Mouse (Mus musculus) kidney, adult 8-10 months (tissue): Measurements from ENCODE around the gene Dnase2a.
A peak's percentile ranks its signal among the peaks of the same experiment; 100 is the strongest.
"Not testable (repeated sequence)": the region's sequence is repeated elsewhere in the genome, so short reads cannot be mapped to it uniquely, and the experiment has no call there.

Experiments used
- DNase-seq, 2 experiments: peaks; one replicate each; pipeline ENCODE4 v3.0.0; 2022

Dnase2a gene

DNA sequence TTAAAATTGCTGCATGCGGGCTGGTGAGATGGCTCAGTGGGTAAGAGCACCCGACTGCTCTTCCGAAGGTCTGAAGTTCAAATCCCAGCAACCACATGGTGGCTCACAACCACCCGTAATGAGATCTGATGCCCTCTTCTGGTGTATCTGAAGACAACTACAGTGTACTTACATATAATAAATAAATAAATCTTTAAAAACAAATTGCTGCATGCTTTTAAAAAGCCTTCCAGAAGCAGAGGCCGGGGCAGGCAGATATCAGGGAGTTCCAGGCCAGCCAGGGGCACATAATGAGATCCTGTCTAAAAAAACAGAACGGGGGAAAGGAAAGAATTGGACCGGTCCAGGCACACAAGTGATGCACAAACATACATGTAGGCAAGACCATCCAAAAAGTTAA lies 381 bp upstream of the Dnase2a start:
- not testable (repeated sequence) for DNase-seq

GRCm38 (mm10) chr8:84909162-84909767 lies 905 bp downstream of the Dnase2a start:
- no peak for DNase-seq

DNA sequence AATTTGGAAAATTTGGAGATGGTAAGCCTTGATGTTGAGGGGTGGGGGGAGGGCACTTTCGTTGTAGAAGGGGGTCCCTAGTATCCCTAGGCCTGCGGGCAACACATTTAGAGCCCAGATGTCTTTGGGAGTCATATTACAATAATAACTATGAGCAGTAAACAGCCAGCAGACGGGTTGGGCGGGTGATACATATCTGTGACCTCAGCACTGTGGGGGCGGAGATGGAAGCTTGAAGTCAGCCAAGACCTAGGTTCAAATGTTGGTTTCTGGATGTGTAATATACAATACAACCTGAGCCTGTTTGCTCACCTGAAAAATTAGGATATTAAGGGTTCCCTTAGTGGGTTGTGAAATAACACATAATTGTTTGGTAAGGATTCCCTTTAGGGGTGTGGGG lies 1.6 kb downstream of the Dnase2a start:
- DNase-seq = no peak

- DNase-seq = no peak
Observed at GRCm38 (mm10) chr8:84910551-84910950, 2.2 kb downstream of the Dnase2a start.

DNA sequence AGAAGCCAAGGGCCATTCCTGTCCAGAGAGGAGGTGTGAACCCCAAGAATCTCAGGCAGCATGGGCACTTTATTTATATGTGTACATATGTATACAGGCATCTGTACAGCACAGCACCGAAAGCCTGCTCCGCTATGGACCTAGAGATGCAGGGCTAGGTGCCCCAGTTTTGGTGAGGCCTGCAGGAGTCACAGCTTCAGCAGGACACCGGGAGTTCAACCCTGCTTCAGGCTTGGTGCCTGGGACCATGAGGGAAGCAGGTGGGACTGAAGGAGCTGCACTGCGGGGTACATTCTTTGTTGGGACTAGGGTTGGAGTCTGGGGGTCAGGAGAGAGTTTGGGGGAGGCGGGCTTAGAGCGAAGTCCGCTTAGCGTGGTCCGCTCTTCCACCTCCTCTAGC lies 3.5 kb downstream of the Dnase2a start:
- no peak for DNase-seq

DNA sequence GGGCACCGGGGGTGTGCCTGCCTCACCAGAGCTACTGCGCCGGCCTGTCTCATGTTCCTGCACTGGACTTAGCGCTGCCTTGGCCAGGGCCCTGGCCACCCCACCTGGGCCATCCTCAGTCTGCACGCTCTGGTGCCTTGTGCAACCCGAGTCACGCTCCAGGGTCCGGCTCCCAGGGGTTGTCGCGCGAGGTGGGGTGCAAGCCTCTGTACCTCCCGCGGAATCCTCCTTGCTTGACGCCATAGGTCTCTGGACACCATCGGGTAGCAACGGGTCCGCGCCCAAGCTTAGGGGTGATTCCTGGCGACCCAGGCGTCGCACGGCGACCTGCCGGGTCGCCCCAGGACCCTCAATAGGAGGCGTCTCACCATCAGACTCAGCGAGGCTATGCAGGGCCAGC lies 4.0 kb downstream of the Dnase2a start:
- no peak for DNase-seq

DNA sequence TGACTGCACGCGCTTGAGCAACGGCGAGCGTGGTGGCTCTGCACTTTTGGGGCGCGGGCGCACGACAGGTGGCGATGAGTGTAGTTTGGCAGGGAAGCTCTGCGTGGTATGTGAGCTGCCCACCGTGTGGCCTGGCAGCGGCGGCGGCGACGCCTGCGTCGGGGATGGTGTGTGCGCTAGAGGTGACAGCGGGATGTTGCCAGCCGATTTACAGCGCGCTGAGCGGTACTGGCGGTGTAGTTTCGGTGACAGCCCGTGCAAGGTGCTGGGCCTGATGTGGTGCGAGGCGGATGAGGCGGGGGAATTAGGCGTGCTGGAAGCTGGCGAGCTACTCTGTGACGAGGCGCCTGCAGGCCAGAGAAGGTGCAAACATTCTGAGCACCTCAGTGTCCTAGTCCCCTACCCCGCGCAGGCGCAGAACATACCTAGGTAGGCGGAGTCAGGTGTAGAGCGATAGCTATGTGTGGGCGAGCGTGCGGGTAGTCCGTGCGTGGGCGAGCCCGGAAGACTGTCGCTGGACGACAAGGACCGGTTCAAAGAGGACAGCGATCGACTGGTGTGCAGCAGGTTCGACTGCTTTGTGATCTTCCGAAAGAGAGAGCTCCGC lies 4.6 kb downstream of the Dnase2a start:
- peak; percentile 78 to 79 for DNase-seq

GRCm38 (mm10) chr8:84913502-84913900 lies 5.1 kb downstream of the Dnase2a start:
- DNase-seq = no peak

GRCm38 (mm10) chr8:84913960-84914359 lies 5.6 kb downstream of the Dnase2a start:
- peak in 1 of 2 experiments; percentile 47 for DNase-seq

DNA sequence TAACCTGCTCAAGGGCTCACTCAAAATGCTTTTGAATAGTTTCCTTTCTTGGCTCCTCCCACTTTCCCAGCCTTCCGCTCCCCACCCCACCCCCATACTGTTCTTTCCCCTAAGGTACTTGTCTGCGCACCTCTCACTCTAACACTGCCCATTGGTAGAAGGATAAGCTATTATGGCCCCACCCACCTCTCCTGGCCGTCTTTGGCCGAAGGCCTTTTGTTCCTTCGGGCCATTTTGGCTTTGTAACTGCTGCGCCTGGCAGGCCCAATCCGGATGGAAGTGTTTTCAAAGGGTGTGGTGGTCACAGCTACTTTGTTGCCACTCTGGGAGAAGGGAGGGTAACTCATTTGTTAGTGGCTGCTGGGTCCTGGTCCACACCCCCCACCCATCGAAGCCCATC lies 6.9 kb downstream of the Dnase2a start:
- no peak for DNase-seq

- DNase-seq = no peak
Observed at GRCm38 (mm10) chr8:84917781-84918180, 9.4 kb downstream of the Dnase2a start.

- DNase-seq = no peak
Observed at GRCm38 (mm10) chr8:84918646-84919045, 10.3 kb downstream of the Dnase2a start.

DNA sequence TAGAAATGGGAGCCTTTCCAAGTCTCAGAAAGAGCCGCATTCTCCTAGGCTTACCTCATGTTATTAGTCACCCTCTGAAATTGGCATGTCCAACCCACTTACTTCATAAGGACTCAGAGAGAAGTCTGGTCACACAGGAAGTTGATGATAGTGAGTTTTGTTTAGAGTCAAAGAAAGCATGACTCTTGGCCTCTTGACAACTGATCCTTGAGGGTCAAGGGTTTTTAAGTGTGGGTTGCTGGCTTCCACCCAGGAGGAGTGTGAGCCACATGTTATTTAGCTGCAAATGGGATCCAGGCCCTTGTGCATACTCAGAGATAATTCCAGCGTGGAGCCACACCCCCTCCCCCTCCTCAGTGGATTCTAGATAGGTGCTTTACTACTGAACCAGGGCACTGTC lies 13.2 kb downstream of the Dnase2a start:
- DNase-seq = no peak

- no peak for DNase-seq
Observed at GRCm38 (mm10) chr8:84925557-84925956, 17.2 kb downstream of the Dnase2a start.

GRCm38 (mm10) chr8:84927513-84927912 lies 19.2 kb downstream of the Dnase2a start:
- DNase-seq = no peak

DNA sequence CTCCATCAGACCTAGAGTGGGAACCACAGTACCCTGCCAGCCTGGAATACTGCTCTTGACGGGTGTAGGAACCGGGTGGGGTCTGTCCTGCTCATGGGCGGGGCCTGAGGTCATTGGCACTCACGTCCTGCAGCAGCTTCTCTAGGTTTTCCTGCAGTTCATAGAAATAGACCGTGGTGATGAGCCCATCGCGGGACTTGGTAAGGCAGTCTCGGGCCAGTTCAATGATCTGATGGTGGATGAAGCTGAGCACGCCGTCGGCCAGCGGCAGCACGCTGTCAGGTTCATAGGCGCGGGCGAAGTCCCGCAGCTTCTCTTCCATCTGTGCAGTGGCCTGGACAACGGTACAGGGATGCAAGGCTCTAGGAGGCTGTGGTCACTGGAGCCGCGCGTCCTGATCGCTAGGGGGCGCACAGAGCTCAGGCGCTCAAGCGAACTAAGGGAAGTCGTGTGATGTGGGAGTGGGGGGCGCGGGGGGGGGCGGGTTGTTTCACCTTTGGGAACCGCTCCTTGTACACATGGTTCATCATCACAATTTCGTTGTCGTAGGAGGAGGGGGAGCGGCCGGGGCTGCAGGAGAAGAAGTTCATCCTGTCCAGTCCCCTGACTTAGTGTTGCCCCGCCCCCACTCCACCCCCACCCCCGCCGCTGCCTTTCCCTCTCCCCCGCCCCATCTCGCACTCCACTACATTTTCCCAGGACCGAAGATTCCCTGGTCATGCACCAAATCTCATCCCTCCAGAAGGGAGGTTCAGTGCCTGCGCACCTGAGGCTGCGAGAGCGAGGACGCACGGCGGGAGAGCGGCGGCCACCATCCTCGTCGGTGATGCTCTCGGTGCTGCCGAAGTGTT lies 20.3 kb downstream of the Dnase2a start:
- DNase-seq = peak in 1 of 2 experiments; percentile 66

DNA sequence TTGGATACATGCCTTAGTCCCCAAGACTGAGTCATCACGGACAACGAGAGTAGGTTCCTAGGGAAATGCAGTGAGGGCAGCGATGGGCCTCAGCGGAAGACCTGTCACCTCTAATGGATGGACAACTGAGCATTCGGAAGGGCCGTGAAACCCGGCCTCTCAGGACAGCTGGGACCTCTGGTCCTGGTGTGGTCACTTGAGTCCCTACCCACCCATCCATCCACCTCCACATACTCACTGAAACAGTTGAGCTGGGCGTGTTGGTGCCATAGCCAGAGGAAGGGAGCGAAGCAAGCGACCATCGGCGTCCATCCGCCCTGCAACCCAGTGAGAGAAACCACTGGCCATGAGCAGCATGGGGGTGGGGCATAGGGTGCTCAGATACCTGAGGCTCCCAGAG lies 22.2 kb downstream of the Dnase2a start:
- DNase-seq = no peak

DNA sequence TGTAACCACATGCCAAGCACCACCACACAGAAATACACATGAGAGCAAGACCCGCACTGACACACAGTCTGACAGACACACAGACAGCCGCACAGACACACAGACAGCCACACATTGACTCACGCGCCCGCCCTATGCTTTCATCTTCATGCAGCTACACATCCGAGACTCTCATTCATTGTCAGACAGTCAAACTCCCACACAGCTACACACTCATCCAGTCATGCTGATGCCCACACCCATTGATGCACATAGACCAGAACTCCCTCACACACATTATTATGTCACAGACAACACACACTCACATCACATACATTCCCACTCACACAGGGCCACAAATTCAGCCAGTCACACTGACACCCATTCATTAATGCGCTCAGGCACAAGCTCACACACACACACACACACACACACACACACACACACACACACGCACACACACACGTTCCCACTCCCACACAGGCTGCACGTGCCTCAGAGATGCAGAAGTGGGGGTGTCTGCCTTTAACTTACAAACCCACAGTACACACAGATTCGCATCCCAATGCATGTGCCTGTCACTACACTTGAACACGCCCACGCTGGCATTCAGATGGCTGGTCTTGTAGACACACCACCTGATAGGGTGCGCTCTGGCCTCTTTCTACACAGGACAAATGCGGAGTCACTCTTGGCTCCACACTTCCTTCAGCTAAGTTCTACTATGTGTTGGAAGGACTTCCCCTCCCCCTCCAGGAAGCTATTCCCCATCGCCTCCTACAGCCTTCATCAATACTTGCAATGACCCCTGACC lies 25.6 kb downstream of the Dnase2a start:
- DNase-seq = no peak

DNA sequence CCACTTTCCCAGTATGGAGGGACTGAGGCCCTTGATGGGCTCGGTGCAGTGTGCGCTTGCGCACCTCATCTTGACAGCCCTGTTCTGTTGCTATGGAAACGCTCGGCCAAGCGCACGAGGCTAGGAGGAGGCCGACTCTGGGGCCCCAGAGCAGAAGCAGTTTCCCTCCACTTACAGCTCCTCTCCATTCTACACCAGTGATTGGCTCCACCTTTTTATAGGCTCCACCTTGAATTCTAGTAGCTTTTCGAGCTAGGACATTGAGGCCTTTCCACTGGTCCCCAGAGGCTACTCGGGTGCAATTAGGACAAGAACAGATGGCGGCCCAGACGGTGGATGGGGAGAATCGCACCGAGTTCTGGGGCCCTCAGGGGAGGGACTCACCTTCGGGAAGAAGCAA lies 26.5 kb downstream of the Dnase2a start:
- DNase-seq = no peak

DNA sequence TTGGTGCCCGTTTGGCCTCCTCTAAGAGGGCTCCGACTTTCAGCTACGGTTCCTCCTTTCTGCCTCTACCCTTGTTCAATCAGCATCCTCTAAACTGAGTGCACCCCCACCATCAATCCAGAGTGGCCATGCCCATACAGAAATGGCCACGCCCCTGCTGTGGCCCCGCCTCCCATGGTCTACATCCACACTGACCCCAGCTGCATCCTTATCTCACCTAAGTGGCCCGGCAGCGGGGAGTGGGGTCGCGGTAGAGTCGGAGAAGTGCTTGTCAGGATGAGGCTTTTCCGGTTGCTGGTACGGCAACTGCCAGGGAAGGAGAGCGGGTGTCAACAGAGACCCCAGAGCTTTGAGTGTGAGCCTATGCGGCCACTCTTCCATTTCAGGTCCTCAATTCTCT lies 27.1 kb downstream of the Dnase2a start:
- DNase-seq = no peak

DNA sequence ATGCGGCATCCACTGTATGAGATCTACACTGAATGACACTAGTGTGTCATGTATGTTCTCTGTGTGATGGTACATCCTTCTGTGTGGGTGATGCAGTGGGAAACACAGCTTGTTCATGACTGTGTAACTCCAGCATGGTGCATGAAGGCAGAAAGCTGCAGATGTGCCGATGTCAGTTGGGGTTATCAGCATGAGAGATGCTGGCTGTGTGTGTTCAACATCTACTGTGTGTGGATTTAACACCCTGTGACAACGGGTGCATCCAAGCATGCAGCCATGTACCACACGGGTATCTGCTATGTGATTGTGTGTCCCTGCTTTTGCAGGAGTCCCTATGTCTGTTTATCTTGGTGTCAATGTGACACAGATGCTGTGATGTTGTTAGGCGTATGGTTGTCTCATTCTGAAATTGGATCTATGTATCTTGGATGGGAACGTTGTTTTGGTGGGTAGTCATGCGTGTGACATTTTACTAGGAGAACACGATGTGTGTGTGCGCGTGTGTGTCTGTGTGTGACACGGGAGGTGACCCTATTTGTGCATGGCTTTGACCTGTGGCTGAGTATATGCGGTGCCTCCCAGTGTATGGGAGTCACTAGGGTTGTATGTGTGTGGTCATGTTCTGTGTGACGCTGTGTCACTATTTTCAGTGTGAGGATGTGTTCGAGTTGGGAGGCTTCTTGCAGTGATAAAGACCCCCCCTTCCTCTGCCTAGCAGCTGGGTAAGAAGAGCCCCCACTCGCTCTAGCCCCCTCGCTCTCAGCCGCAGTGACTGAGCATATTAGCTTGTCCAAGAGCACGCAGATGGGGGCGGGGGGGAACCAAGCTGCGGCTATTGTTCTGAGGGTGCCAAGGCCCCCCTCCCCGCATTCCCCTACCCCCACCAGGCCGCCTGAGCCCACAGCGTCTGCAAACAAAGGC lies 27.9 kb downstream of the Dnase2a start:
- DNase-seq = no peak

- DNase-seq = peak in 1 of 2 experiments; percentile 35
Observed at GRCm38 (mm10) chr8:84936962-84937546, 28.7 kb downstream of the Dnase2a start, which contains the start of gene Mast1. TSS of gene Mast1 (minus strand) at chr8:84937359.
